Mouse (Mus musculus): ENCODE measurements around the gene Rab7. TPM values are rescaled to one million over a fixed set of nuclear protein-coding genes. Genes with fewer than 3 reads are reported as not detected.
A peak's percentile ranks its signal among the peaks of the same experiment; 100 is the strongest.
"Not testable (repeated sequence)": the region's sequence is repeated elsewhere in the genome, so short reads cannot be mapped to it uniquely, and the experiment has no call there.

Rab7 gene
- polyA plus RNA-seq, 1 experiment from 2014 or later: 221 TPM

GRCm38 (mm10) chr6:88004773-88005172 is 40.3 kb downstream of the Rab7 start:
- peaks cover 36% of the 10 kb centered on the region for H3K36me3 ChIP-seq (ENCODE audit: control insufficient read depth, insufficient read depth, low read length)
- H3K9ac ChIP-seq (ENCODE audit: low read depth, low read length); H3K4me3 ChIP-seq (ENCODE audit: low read depth, low read length); H3K4me2 ChIP-seq; DNase-seq (ENCODE audit: low spot score); H3K27ac ChIP-seq (ENCODE audit: low read depth, low read length); ATAC-seq (replicated peaks; ENCODE audit: low FRiP score); H3K9me3 ChIP-seq (ENCODE audit: control insufficient read depth, low read length); H3K4me1 ChIP-seq (replicated peaks; ENCODE audit: control insufficient read depth, insufficient read depth, low read length); H3K27me3 ChIP-seq (replicated peaks; ENCODE audit: control insufficient read depth, insufficient read depth, low read length): not testable (repeated sequence)
- WGBS: 90% methylated on average over 12 of the region's 14 CpGs

- Histone ChIP-seq H3K4me1 (replicated peaks; ENCODE audit: control insufficient read depth, insufficient read depth, low read length) (no peaks in the 10 kb centered on the region), H3K9me3 (ENCODE audit: control insufficient read depth, low read length) (no peaks in the 10 kb centered on the region), H3K4me3 (ENCODE audit: low read depth, low read length) (no peak overlapping the region), H3K27me3 (replicated peaks; ENCODE audit: control insufficient read depth, insufficient read depth, low read length) (no peaks in the 10 kb centered on the region), H3K36me3 (ENCODE audit: control insufficient read depth, insufficient read depth, low read length) (peaks cover 28% of the 10 kb centered on the region), H3K27ac (ENCODE audit: low read depth, low read length) (no peak overlapping the region), H3K9ac (ENCODE audit: low read depth, low read length) (no peak overlapping the region), H3K4me2 (no peak overlapping the region)
- no peak for DNase-seq (ENCODE audit: low spot score)
- WGBS: 59% methylated on average over 4 of the region's 4 CpGs
- no peak for ATAC-seq (replicated peaks; ENCODE audit: low FRiP score)
Measured at GRCm38 (mm10) chr6:88003439-88003838, 41.6 kb downstream of the Rab7 start.

GRCm38 (mm10) chr6:87998358-87998757 is 46.7 kb downstream of the Rab7 start:
- 85% methylated on average over 4 of the region's 4 CpGs for WGBS
- H3K36me3 ChIP-seq (ENCODE audit: control insufficient read depth, insufficient read depth, low read length): peaks cover 18% of the 10 kb centered on the region
- DNase-seq (ENCODE audit: low spot score): no peak

GRCm38 (mm10) chr6:87997706-87998265 is 47.3 kb downstream of the Rab7 start:
- ATAC-seq (replicated peaks; ENCODE audit: low FRiP score) (peak; percentile 43; the same call in 1 of the 2 replicates), DNase-seq (ENCODE audit: low spot score) (peak; percentile 78)
- H3K27ac ChIP-seq (ENCODE audit: low read depth, low read length): no peak overlapping the region
- H3K4me3 ChIP-seq (ENCODE audit: low read depth, low read length): no peak overlapping the region
- H3K4me2 ChIP-seq: no peak overlapping the region
- H3K27me3 ChIP-seq (replicated peaks; ENCODE audit: control insufficient read depth, insufficient read depth, low read length): no peaks in the 10 kb centered on the region
- 64% methylated on average over 7 of the region's 7 CpGs for WGBS
- H3K9me3 ChIP-seq (ENCODE audit: control insufficient read depth, low read length): no peaks in the 10 kb centered on the region
- H3K9ac ChIP-seq (ENCODE audit: low read depth, low read length): no peak overlapping the region
- H3K36me3 ChIP-seq (ENCODE audit: control insufficient read depth, insufficient read depth, low read length): peaks cover 14% of the 10 kb centered on the region
- H3K4me1 ChIP-seq (replicated peaks; ENCODE audit: control insufficient read depth, insufficient read depth, low read length): peaks cover 26% of the 10 kb centered on the region

More at GRCm38 (mm10) chr6:87998358-87998757, 46.7 kb downstream of the Rab7 start:
- H3K27ac ChIP-seq (ENCODE audit: low read depth, low read length): no peak overlapping the region
- H3K4me2 ChIP-seq: no peak overlapping the region
- H3K27me3 ChIP-seq (replicated peaks; ENCODE audit: control insufficient read depth, insufficient read depth, low read length): no peaks in the 10 kb centered on the region
- ATAC-seq (replicated peaks; ENCODE audit: low FRiP score): no peak
- no peak overlapping the region for H3K9ac ChIP-seq (ENCODE audit: low read depth, low read length)
- no peaks in the 10 kb centered on the region for H3K9me3 ChIP-seq (ENCODE audit: control insufficient read depth, low read length)
- H3K4me3 ChIP-seq (ENCODE audit: low read depth, low read length): no peak overlapping the region
- peaks cover 21% of the 10 kb centered on the region for H3K4me1 ChIP-seq (replicated peaks; ENCODE audit: control insufficient read depth, insufficient read depth, low read length)

GRCm38 (mm10) chr6:87996606-87997005 is 48.5 kb downstream of the Rab7 start:
- WGBS: 90% methylated on average over 9 of the region's 9 CpGs
- peaks cover 31% of the 10 kb centered on the region for H3K4me1 ChIP-seq (replicated peaks; ENCODE audit: control insufficient read depth, insufficient read depth, low read length)
- DNase-seq (ENCODE audit: low spot score): no peak
- H3K36me3 ChIP-seq (ENCODE audit: control insufficient read depth, insufficient read depth, low read length): peaks cover 11% of the 10 kb centered on the region
- H3K9ac ChIP-seq (ENCODE audit: low read depth, low read length): no peak overlapping the region
- no peaks in the 10 kb centered on the region for H3K27me3 ChIP-seq (replicated peaks; ENCODE audit: control insufficient read depth, insufficient read depth, low read length)
- H3K27ac ChIP-seq (ENCODE audit: low read depth, low read length): no peak overlapping the region
- no peaks in the 10 kb centered on the region for H3K9me3 ChIP-seq (ENCODE audit: control insufficient read depth, low read length)
- H3K4me3 ChIP-seq (ENCODE audit: low read depth, low read length): no peak overlapping the region
- ATAC-seq (replicated peaks; ENCODE audit: low FRiP score): no peak
- no peak overlapping the region for H3K4me2 ChIP-seq

GRCm38 (mm10) chr6:87995519-87995918 is 49.6 kb downstream of the Rab7 start:
- Histone ChIP-seq H3K4me2 (no peak overlapping the region), H3K4me3 (ENCODE audit: low read depth, low read length) (no peak overlapping the region), H3K9me3 (ENCODE audit: control insufficient read depth, low read length) (no peaks in the 10 kb centered on the region), H3K27ac (ENCODE audit: low read depth, low read length) (0 out of 2 replicates have a peak overlapping the region, but pooled peaks have one; percentile 13), H3K9ac (ENCODE audit: low read depth, low read length) (no peak overlapping the region), H3K4me1 (replicated peaks; ENCODE audit: control insufficient read depth, insufficient read depth, low read length) (peaks cover 31% of the 10 kb centered on the region), H3K36me3 (ENCODE audit: control insufficient read depth, insufficient read depth, low read length) (peaks cover 4% of the 10 kb centered on the region; the same call in 1 of the 2 replicates), H3K27me3 (replicated peaks; ENCODE audit: control insufficient read depth, insufficient read depth, low read length) (no peaks in the 10 kb centered on the region)
- DNase-seq (ENCODE audit: low spot score) (no peak), ATAC-seq (replicated peaks; ENCODE audit: low FRiP score) (no peak)
- WGBS: 55% methylated on average over 4 of the region's 4 CpGs

- Histone ChIP-seq H3K4me2 (peak overlapping the region; percentile 56), H3K9ac (ENCODE audit: low read depth, low read length) (0 out of 2 replicates have a peak overlapping the region, but pooled peaks have one; percentile 23), H3K4me1 (replicated peaks; ENCODE audit: control insufficient read depth, insufficient read depth, low read length) (peaks cover 31% of the 10 kb centered on the region), H3K27ac (ENCODE audit: low read depth, low read length) (peak overlapping the region; percentile 60; the same call in 1 of the 2 replicates), H3K27me3 (replicated peaks; ENCODE audit: control insufficient read depth, insufficient read depth, low read length) (no peaks in the 10 kb centered on the region), H3K36me3 (ENCODE audit: control insufficient read depth, insufficient read depth, low read length) (no peaks in the 10 kb centered on the region), H3K4me3 (ENCODE audit: low read depth, low read length) (peak overlapping the region; percentile 27), H3K9me3 (ENCODE audit: control insufficient read depth, low read length) (no peaks in the 10 kb centered on the region)
- DNase-seq (ENCODE audit: low spot score): peak; percentile 75
- 14% methylated on average over 18 of the region's 18 CpGs for WGBS
- peak; percentile 75 for ATAC-seq (replicated peaks; ENCODE audit: low FRiP score)
Measured at GRCm38 (mm10) chr6:87993790-87994571, 51.1 kb downstream of the Rab7 start.

GRCm38 (mm10) chr6:87992733-87993132 is 52.3 kb downstream of the Rab7 start:
- H3K4me2 ChIP-seq: no peak overlapping the region
- no peak for DNase-seq (ENCODE audit: low spot score)
- no peak overlapping the region for H3K9ac ChIP-seq (ENCODE audit: low read depth, low read length)
- H3K27ac ChIP-seq (ENCODE audit: low read depth, low read length): no peak overlapping the region
- no peaks in the 10 kb centered on the region for H3K36me3 ChIP-seq (ENCODE audit: control insufficient read depth, insufficient read depth, low read length)
- peaks cover 31% of the 10 kb centered on the region for H3K4me1 ChIP-seq (replicated peaks; ENCODE audit: control insufficient read depth, insufficient read depth, low read length)
- ATAC-seq (replicated peaks; ENCODE audit: low FRiP score): peak; percentile 54
- H3K27me3 ChIP-seq (replicated peaks; ENCODE audit: control insufficient read depth, insufficient read depth, low read length): no peaks in the 10 kb centered on the region
- 21% methylated on average over 6 of the region's 6 CpGs for WGBS
- no peak overlapping the region for H3K4me3 ChIP-seq (ENCODE audit: low read depth, low read length)
- no peaks in the 10 kb centered on the region for H3K9me3 ChIP-seq (ENCODE audit: control insufficient read depth, low read length)
